Comparison of ENCODE assay signal across 11 mouse cellular contexts in genomic region chr6:56903831-56904230, GRCm38 (mm10). TPM values are rescaled to one million over a fixed set of nuclear protein-coding genes. Genes with fewer than 3 reads are reported as not detected.
DNase-seq lines count a peak whose midpoint lies in the region; ATAC-seq and TF ChIP-seq lines count a peak whose summit lies in the region.
"Had no signal": no experiment of that assay in that cellular context is flagged by ENCODE, and none has a peak within 500 bp of the region (broad histone marks: within the 10 kb centered on the region; RNA-seq: fewer than 3 reads in every experiment).

No protein-coding gene starts in this region.

- H3K9ac ChIP-seq in embryonic facial prominence, embryonic 14.5 days (ENCODE audit: low read depth, low read length): no peak overlapping the region
- H3K9ac ChIP-seq in intestine, embryonic 16.5 days (ENCODE audit: low read depth, low read length): no peak overlapping the region
- H3K9ac ChIP-seq in intestine, embryonic 15.5 days: no peak overlapping the region
- 0 out of 2 replicates have a peak overlapping the region, but pooled peaks have one; percentile 2 for H3K9ac ChIP-seq in MEL (ENCODE audit: control insufficient read depth, low read depth, low read length, poor library complexity, severe bottlenecking)
- H3K9ac ChIP-seq in liver, embryonic 12.5 days: peak overlapping the region; percentile 61

- DNase-seq in embryonic facial prominence, embryonic 14.5 days (ENCODE audit: low spot score): peak; percentile 57
- DNase-seq in embryonic facial prominence, embryonic 10.5 days (ENCODE audit: low spot score): no peak
- peak; percentile 62 for DNase-seq in MEL (ENCODE audit: low read depth, low spot score)
- no peak for DNase-seq in cerebellum, postnatal 25 days
- DNase-seq in right cerebral cortex, postnatal 14 days: no peak
- DNase-seq: lung, adult 18-20 months; thymus, adult 18-20 months had no signal

- peaks cover 12% of the 10 kb centered on the region; the same call in 1 of the 2 replicates for H3K4me1 ChIP-seq in embryonic facial prominence, embryonic 14.5 days (ENCODE audit: control insufficient read depth, insufficient read depth, low read length)
- H3K4me1 ChIP-seq in embryonic facial prominence, embryonic 10.5 days: peaks cover 10% of the 10 kb centered on the region
- H3K4me1 ChIP-seq in intestine, embryonic 16.5 days (ENCODE audit: control insufficient read depth, insufficient read depth, low read length): peaks cover 33% of the 10 kb centered on the region
- H3K4me1 ChIP-seq in intestine, embryonic 15.5 days (replicated peaks): peaks cover 17% of the 10 kb centered on the region
- H3K4me1 ChIP-seq in MEL (ENCODE audit: control insufficient read depth in 1 of 2, insufficient read depth in 2 of 2, low read length in 2 of 2): peaks cover 18 to 29% of the 10 kb centered on the region in 2 experiments
- H3K4me1 ChIP-seq in liver, embryonic 12.5 days: peaks cover 99% of the 10 kb centered on the region

- no peak for TF ChIP-seq CTCF in MEL (IDR thresholded peaks at IDR 0.05 in 2 of 3, conservative IDR thresholded peaks at IDR 0.05 in 1 of 3; ENCODE audit: control insufficient read depth in 1 of 3, insufficient read depth in 1 of 3, low read depth in 2 of 3, low read length in 3 of 3, poor library complexity in 1 of 3, severe bottlenecking in 1 of 3)

- no peak overlapping the region for H3K27ac ChIP-seq in embryonic facial prominence, embryonic 14.5 days (replicated peaks; ENCODE audit: low read depth, low read length)
- no peak overlapping the region for H3K27ac ChIP-seq in embryonic facial prominence, embryonic 10.5 days (replicated peaks)
- peak overlapping the region; percentile 23; the same call in 1 of the 2 replicates for H3K27ac ChIP-seq in intestine, embryonic 16.5 days (ENCODE audit: low read length)
- no peak overlapping the region for H3K27ac ChIP-seq in intestine, embryonic 15.5 days
- peak overlapping the region; percentile 37 for H3K27ac ChIP-seq in MEL (ENCODE audit: control insufficient read depth, low read depth, low read length)
- peak overlapping the region; percentile 98 for H3K27ac ChIP-seq in liver, embryonic 12.5 days

- H3K36me3 ChIP-seq in embryonic facial prominence, embryonic 14.5 days (ENCODE audit: control insufficient read depth, insufficient read depth, low read length): no peaks in the 10 kb centered on the region
- H3K36me3 ChIP-seq in embryonic facial prominence, embryonic 10.5 days (replicated peaks): no peaks in the 10 kb centered on the region
- H3K36me3 ChIP-seq in intestine, embryonic 16.5 days (ENCODE audit: control insufficient read depth, insufficient read depth, low read length): no peaks in the 10 kb centered on the region
- no peaks in the 10 kb centered on the region for H3K36me3 ChIP-seq in intestine, embryonic 15.5 days
- H3K36me3 ChIP-seq in MEL (ENCODE audit: control insufficient read depth in 1 of 2, insufficient read depth in 2 of 2, low read length in 2 of 2): peaks cover 0 to 60% of the 10 kb centered on the region in 2 experiments; a peak in 3 of 4 replicates
- H3K36me3 ChIP-seq in liver, embryonic 12.5 days: peaks cover 22% of the 10 kb centered on the region

- H3K4me2 ChIP-seq in embryonic facial prominence, embryonic 14.5 days (ENCODE audit: low read depth, low read length): no peak overlapping the region
- H3K4me2 ChIP-seq in intestine, embryonic 16.5 days (ENCODE audit: low read depth, low read length): no peak overlapping the region
- H3K4me2 ChIP-seq in intestine, embryonic 15.5 days (replicated peaks): no peak overlapping the region
- H3K4me2 ChIP-seq in liver, embryonic 12.5 days: peak overlapping the region; percentile 82

- WGBS in embryonic facial prominence, embryonic 14.5 days: 29% methylated on average over 6 of the region's 6 CpGs
- WGBS in embryonic facial prominence, embryonic 10.5 days: 64% methylated on average over 6 of the region's 6 CpGs
- WGBS in intestine, embryonic 16.5 days: 31% methylated on average over 6 of the region's 6 CpGs
- WGBS in intestine, embryonic 15.5 days: 31% methylated on average over 6 of the region's 6 CpGs
- WGBS in liver, embryonic 12.5 days (ENCODE audit: insufficient replicate concordance): 63% methylated on average over 6 of the region's 6 CpGs

- TF ChIP-seq POLR2A in MEL (IDR thresholded peaks at IDR 0.05; ENCODE audit: control insufficient read depth in 1 of 2, insufficient read depth in 1 of 2, low read depth in 1 of 2, low read length in 2 of 2, poor library complexity in 1 of 2): no peak

- H3K9me3 ChIP-seq in embryonic facial prominence, embryonic 14.5 days (ENCODE audit: control insufficient read depth, low read length): no peaks in the 10 kb centered on the region
- no peaks in the 10 kb centered on the region for H3K9me3 ChIP-seq in embryonic facial prominence, embryonic 10.5 days
- H3K9me3 ChIP-seq in intestine, embryonic 16.5 days (ENCODE audit: control insufficient read depth, low read length): no peaks in the 10 kb centered on the region
- no peaks in the 10 kb centered on the region for H3K9me3 ChIP-seq in intestine, embryonic 15.5 days
- no peaks in the 10 kb centered on the region for H3K9me3 ChIP-seq in MEL (replicated peaks; ENCODE audit: insufficient read depth, low read length)
- H3K9me3 ChIP-seq in liver, embryonic 12.5 days (replicated peaks): no peaks in the 10 kb centered on the region

- H3K79me2 ChIP-seq in MEL (ENCODE audit: control insufficient read depth, insufficient read depth, low read length, poor library complexity): peaks cover 60% of the 10 kb centered on the region

- TF ChIP-seq RAD21 in MEL (IDR thresholded peaks at IDR 0.05; ENCODE audit: low read depth, low read length): no peak

- H3K27me3 ChIP-seq in embryonic facial prominence, embryonic 14.5 days (replicated peaks; ENCODE audit: control insufficient read depth, insufficient read depth, low read length): no peaks in the 10 kb centered on the region
- no peaks in the 10 kb centered on the region for H3K27me3 ChIP-seq in embryonic facial prominence, embryonic 10.5 days (replicated peaks; ENCODE audit: low read depth, poor library complexity, severe bottlenecking)
- no peaks in the 10 kb centered on the region for H3K27me3 ChIP-seq in intestine, embryonic 16.5 days (replicated peaks; ENCODE audit: control insufficient read depth, insufficient read depth, low read length)
- H3K27me3 ChIP-seq in intestine, embryonic 15.5 days (replicated peaks): no peaks in the 10 kb centered on the region
- no peaks in the 10 kb centered on the region for H3K27me3 ChIP-seq in MEL (ENCODE audit: control insufficient read depth in 1 of 2, insufficient read depth in 2 of 2, low read length in 2 of 2)
- no peaks in the 10 kb centered on the region for H3K27me3 ChIP-seq in liver, embryonic 12.5 days (replicated peaks)

- peak; percentile 45; the same call in 1 of the 2 replicates for ATAC-seq in embryonic facial prominence, embryonic 14.5 days (ENCODE audit: low read depth)
- ATAC-seq in intestine, embryonic 16.5 days: no peak
- no peak for ATAC-seq in intestine, embryonic 15.5 days
- no peak for ATAC-seq in liver, embryonic 12.5 days
- ATAC-seq: inflammation-experienced regulatory T-cells, adult 6 months had no signal

- TF ChIP-seq EP300 in MEL (IDR thresholded peaks at IDR 0.05; ENCODE audit: low read depth in 1 of 2, low read length in 2 of 2): no peak

- H3K4me3 ChIP-seq in embryonic facial prominence, embryonic 14.5 days (ENCODE audit: low read depth, low read length): no peak overlapping the region
- no peak overlapping the region for H3K4me3 ChIP-seq in embryonic facial prominence, embryonic 10.5 days
- no peak overlapping the region for H3K4me3 ChIP-seq in intestine, embryonic 16.5 days (ENCODE audit: low read length)
- H3K4me3 ChIP-seq in intestine, embryonic 15.5 days (replicated peaks): no peak overlapping the region
- H3K4me3 ChIP-seq in MEL (ENCODE audit: control insufficient read depth in 1 of 2, insufficient read depth in 1 of 2, low read depth in 2 of 2, low read length in 2 of 2): no peak overlapping the region
- H3K4me3 ChIP-seq in liver, embryonic 12.5 days: no peak overlapping the region

TF ChIP-seq in MEL, 35 proteins besides CTCF, POLR2A, EP300 and RAD21:
- TF ChIP-seq ETS1 (IDR thresholded peaks at IDR 0.05; ENCODE audit: low read depth, low read length) (peak; percentile 24; the same call in 1 of the 2 replicates), ZNF384 (IDR thresholded peaks at IDR 0.05; ENCODE audit: low read depth, low read length) (no peak), MXI1 (IDR thresholded peaks at IDR 0.05; ENCODE audit: low read depth, low read length) (0 out of 2 replicates have a peak, but pooled peaks have one; percentile 49), MAZ (IDR thresholded peaks at IDR 0.05; ENCODE audit: low read depth, low read length) (0 out of 2 replicates have a peak, but pooled peaks have one; percentile 45)

RNA-seq across cellular contexts. Expression of gene Nt5c3, which starts 19.9 kb away (rescaled TPM):
- 63.1 and 65.5 TPM in 2 replicates for polyA plus RNA-seq in embryonic facial prominence, embryonic 14.5 days (2014; fragmentation: Nextera tagmentation; extraction: Ambion mirVana)
- polyA plus RNA-seq in embryonic facial prominence, embryonic 10.5 days (2016; fragmentation: Nextera tagmentation; extraction: Ambion mirVana): 57.4 and 57.9 TPM in 2 replicates
- polyA plus RNA-seq in intestine, embryonic 16.5 days (2015; fragmentation: Nextera tagmentation; extraction: Ambion mirVana): 63.2 and 68.4 TPM in 2 replicates
- 66.9 and 73.3 TPM in 2 replicates for polyA plus RNA-seq in intestine, embryonic 15.5 days (2015; fragmentation: Nextera tagmentation; extraction: Ambion mirVana)
- total RNA-seq in MEL (2012; rRNA removed): 59.2 and 65.0 TPM in 2 replicates
- 10 to 100 TPM in 1 of 2 experiments, not detected in 1; 71.1 TPM for polyA plus RNA-seq in MEL (2012; ENCODE audit: insufficient read depth in 1 of 2, insufficient read length in 2 of 2, low read depth in 1 of 2, low replicate concordance in 2 of 2, missing spikeins in 1 of 2)
- 216 and 218 TPM in 2 replicates for polyA plus RNA-seq in liver, embryonic 12.5 days (2016; fragmentation: Nextera tagmentation; extraction: Ambion mirVana)

RNA-seq across cellular contexts. Expression of gene Vmn1r4, which starts 20.0 kb away (rescaled TPM):
- polyA plus RNA-seq in embryonic facial prominence, embryonic 14.5 days (2014; fragmentation: Nextera tagmentation; extraction: Ambion mirVana): 0.38 and 0.46 TPM in 2 replicates
- polyA plus RNA-seq in embryonic facial prominence, embryonic 10.5 days (2016; fragmentation: Nextera tagmentation; extraction: Ambion mirVana): 0.30 and 0.37 TPM in 2 replicates
- polyA plus RNA-seq in intestine, embryonic 16.5 days (2015; fragmentation: Nextera tagmentation; extraction: Ambion mirVana): 0.29 and 0.36 TPM in 2 replicates
- polyA plus RNA-seq in intestine, embryonic 15.5 days (2015; fragmentation: Nextera tagmentation; extraction: Ambion mirVana): 0.32 and 0.49 TPM in 2 replicates
- 0.26 and 0.27 TPM in 2 replicates for total RNA-seq in MEL (2012; rRNA removed)
- polyA plus RNA-seq in MEL (2012; ENCODE audit: insufficient read depth in 1 of 2, insufficient read length in 2 of 2, low read depth in 1 of 2, low replicate concordance in 2 of 2, missing spikeins in 1 of 2): under 1 TPM in 1 of 2 experiments, not detected in 1; 0.21 TPM
- 0.13 and 0.29 TPM in 2 replicates for polyA plus RNA-seq in liver, embryonic 12.5 days (2016; fragmentation: Nextera tagmentation; extraction: Ambion mirVana)
- polyA plus RNA-seq: inflammation-experienced regulatory T-cells, adult 6 months had no signal

Comparison
In these comparisons a context has a peak if more than half of its experiments do, and no peak if none do; other contexts are left out.
1. DNase-seq: peak in embryonic facial prominence, embryonic 14.5 days (single experiment) and MEL (single experiment); none in embryonic facial prominence, embryonic 10.5 days (single experiment), cerebellum, postnatal 25 days (0 of 2) and right cerebral cortex, postnatal 14 days (single experiment).
2. H3K27ac ChIP-seq: peak in intestine, embryonic 16.5 days (single experiment), MEL (single experiment) and liver, embryonic 12.5 days (single experiment); none in embryonic facial prominence, embryonic 14.5 days (single experiment), embryonic facial prominence, embryonic 10.5 days (single experiment) and intestine, embryonic 15.5 days (single experiment).
3. H3K9ac ChIP-seq: peak in MEL (single experiment) and liver, embryonic 12.5 days (single experiment); none in embryonic facial prominence, embryonic 14.5 days (single experiment), intestine, embryonic 16.5 days (single experiment) and intestine, embryonic 15.5 days (single experiment).